Mouse (Mus musculus) lung, embryonic 15.5 days (tissue): ENCODE measurements around the gene Xlr4b. TPM values are rescaled to one million over a fixed set of nuclear protein-coding genes. Genes with fewer than 3 reads are reported as not detected.

Experiments used
- polyA plus RNA-seq: library from polyadenylated mRNA; unstranded; fragments of >200 nt; fragmentation: Nextera tagmentation; extraction: Ambion mirVana; gene quantifications from 2 replicates; pipeline ENCODE4 v1.2.1, GENCODE M21; 2015

Xlr4b gene
- polyA plus RNA-seq, 1 experiment from 2014 or later: 1.2 TPM

Other genes with a start within 250 kb of the Xlr4b start
- 7.1 TPM in 2 replicates for gene Zfp185, start 227.0 kb upstream of the Xlr4b start, polyA plus RNA-seq
- 0.08 TPM in 1 of 2 replicates, not detected in the other for gene Pnma5, start 177.2 kb upstream of the Xlr4b start, polyA plus RNA-seq
- 0.17 and 0.18 TPM in 2 replicates for gene Pnma3, start 149.5 kb upstream of the Xlr4b start, polyA plus RNA-seq
- 0.87 and 2.5 TPM in 2 replicates for gene Xlr4a, start 131.9 kb upstream of the Xlr4b start, polyA plus RNA-seq
- 2.2 and 4.1 TPM in 2 replicates for gene Xlr3a, start 117.2 kb upstream of the Xlr4b start, polyA plus RNA-seq
- 0.11 and 0.14 TPM in 2 replicates for gene Gm14685, start 97.3 kb upstream of the Xlr4b start, polyA plus RNA-seq
- not detected in 2 replicates for gene Xlr5b, start 65.5 kb upstream of the Xlr4b start, polyA plus RNA-seq
- gene DXBay18, start 64.9 kb upstream of the Xlr4b start, polyA plus RNA-seq: not detected in 2 replicates
- gene Spin2d, start 37.3 kb upstream of the Xlr4b start, polyA plus RNA-seq: not detected in 2 replicates
- gene Xlr3b, start 22.1 kb upstream of the Xlr4b start, polyA plus RNA-seq: 9.5 and 10.6 TPM in 2 replicates
- 11.7 and 11.9 TPM in 2 replicates for gene F8a, start 14.0 kb downstream of the Xlr4b start, polyA plus RNA-seq
- gene Xlr4c, start 28.8 kb downstream of the Xlr4b start, polyA plus RNA-seq: 0.98 TPM in 1 of 2 replicates, not detected in the other
- gene Xlr3c, start 51.1 kb downstream of the Xlr4b start, polyA plus RNA-seq: not detected in 2 replicates
- gene Xlr5a, start 78.6 kb downstream of the Xlr4b start, polyA plus RNA-seq: 0.17 TPM in 1 of 2 replicates, not detected in the other
- gene Xlr5c, start 78.6 kb downstream of the Xlr4b start, polyA plus RNA-seq: not detected in 2 replicates
- gene Gm45015, start 122.5 kb downstream of the Xlr4b start, polyA plus RNA-seq: not detected in 2 replicates
- 13.3 and 13.5 TPM in 2 replicates for gene Zfp275, start 128.3 kb downstream of the Xlr4b start, polyA plus RNA-seq
- not detected in 2 replicates for gene Gm18336, start 184.4 kb downstream of the Xlr4b start, polyA plus RNA-seq
- 0.09 and 0.19 TPM in 2 replicates for gene Zfp92, start 196.8 kb downstream of the Xlr4b start, polyA plus RNA-seq
- gene Trex2, start 221.0 kb downstream of the Xlr4b start, polyA plus RNA-seq: not detected in 2 replicates
- 64.4 and 66.9 TPM in 2 replicates for gene Haus7, start 244.7 kb downstream of the Xlr4b start, polyA plus RNA-seq